Mouse (Mus musculus): ENCODE results near the gene Dynlt1f. TPM values are rescaled to one million over a fixed set of nuclear protein-coding genes. Genes with fewer than 3 reads are reported as not detected.
"Not testable (repeated sequence)": the region's sequence is repeated elsewhere in the genome, so short reads cannot be mapped to it uniquely, and the experiment has no call there.

Dynlt1f gene
- polyA plus RNA-seq, 1 experiment from 2014 or later, result 224 TPM

- not testable (repeated sequence) for H3K27me3 ChIP-seq (ENCODE audit: control insufficient read depth, insufficient read depth, low read depth, low read length); ATAC-seq; H3K27ac ChIP-seq (ENCODE audit: low read length); H3K4me3 ChIP-seq (ENCODE audit: low read depth, low read length); H3K4me1 ChIP-seq (ENCODE audit: control insufficient read depth, insufficient read depth, low read length); H3K4me2 ChIP-seq (ENCODE audit: low read length); H3K9ac ChIP-seq (ENCODE audit: low read depth, low read length); H3K36me3 ChIP-seq (ENCODE audit: control insufficient read depth, insufficient read depth, low read length); H3K9me3 ChIP-seq (replicated peaks; ENCODE audit: control insufficient read depth, low read length, poor library complexity, severe bottlenecking)
- WGBS, result 73% methylated on average over 8 of the region's 8 CpGs
Observed at GRCm38 (mm10) chr17:6638444-6638843, 17.3 kb downstream of the Dynlt1f start.

- H3K4me3 ChIP-seq (ENCODE audit: low read depth, low read length); H3K4me1 ChIP-seq (ENCODE audit: control insufficient read depth, insufficient read depth, low read length); H3K9ac ChIP-seq (ENCODE audit: low read depth, low read length); ATAC-seq; H3K36me3 ChIP-seq (ENCODE audit: control insufficient read depth, insufficient read depth, low read length); H3K9me3 ChIP-seq (replicated peaks; ENCODE audit: control insufficient read depth, low read length, poor library complexity, severe bottlenecking); H3K27me3 ChIP-seq (ENCODE audit: control insufficient read depth, insufficient read depth, low read depth, low read length); H3K27ac ChIP-seq (ENCODE audit: low read length); H3K4me2 ChIP-seq (ENCODE audit: low read length): not testable (repeated sequence)
- WGBS, result 100% methylated on average over 3 of the region's 4 CpGs
Observed at GRCm38 (mm10) chr17:6637434-6637833, 18.3 kb downstream of the Dynlt1f start.

GRCm38 (mm10) chr17:6636861-6637260 lies 18.8 kb downstream of the Dynlt1f start:
- H3K9me3 ChIP-seq (replicated peaks; ENCODE audit: control insufficient read depth, low read length, poor library complexity, severe bottlenecking), result no peaks in the 10 kb centered on the region
- 87% methylated on average over 5 of the region's 5 CpGs for WGBS
- no peak overlapping the region for H3K9ac ChIP-seq (ENCODE audit: low read depth, low read length)
- no peak overlapping the region for H3K27ac ChIP-seq (ENCODE audit: low read length)
- no peak overlapping the region for H3K4me2 ChIP-seq (ENCODE audit: low read length)
- no peaks in the 10 kb centered on the region for H3K4me1 ChIP-seq (ENCODE audit: control insufficient read depth, insufficient read depth, low read length)
- ATAC-seq, result no peak
- H3K4me3 ChIP-seq (ENCODE audit: low read depth, low read length), result no peak overlapping the region
- no peaks in the 10 kb centered on the region for H3K36me3 ChIP-seq (ENCODE audit: control insufficient read depth, insufficient read depth, low read length)
- no peaks in the 10 kb centered on the region for H3K27me3 ChIP-seq (ENCODE audit: control insufficient read depth, insufficient read depth, low read depth, low read length)

- H3K36me3 ChIP-seq (ENCODE audit: control insufficient read depth, insufficient read depth, low read length); H3K4me1 ChIP-seq (ENCODE audit: control insufficient read depth, insufficient read depth, low read length); H3K9me3 ChIP-seq (replicated peaks; ENCODE audit: control insufficient read depth, low read length, poor library complexity, severe bottlenecking); H3K4me3 ChIP-seq (ENCODE audit: low read depth, low read length); ATAC-seq; H3K27me3 ChIP-seq (ENCODE audit: control insufficient read depth, insufficient read depth, low read depth, low read length); H3K4me2 ChIP-seq (ENCODE audit: low read length); H3K9ac ChIP-seq (ENCODE audit: low read depth, low read length); H3K27ac ChIP-seq (ENCODE audit: low read length): not testable (repeated sequence)
- WGBS, result 89% methylated on average over 1 of the region's 4 CpGs
Observed at GRCm38 (mm10) chr17:6635781-6636180, 19.9 kb downstream of the Dynlt1f start.

GRCm38 (mm10) chr17:6632850-6633249 lies 22.9 kb downstream of the Dynlt1f start:
- not testable (repeated sequence) for H3K27me3 ChIP-seq (ENCODE audit: control insufficient read depth, insufficient read depth, low read depth, low read length); H3K27ac ChIP-seq (ENCODE audit: low read length); H3K4me2 ChIP-seq (ENCODE audit: low read length); ATAC-seq; H3K36me3 ChIP-seq (ENCODE audit: control insufficient read depth, insufficient read depth, low read length); H3K9me3 ChIP-seq (replicated peaks; ENCODE audit: control insufficient read depth, low read length, poor library complexity, severe bottlenecking); H3K4me3 ChIP-seq (ENCODE audit: low read depth, low read length); H3K9ac ChIP-seq (ENCODE audit: low read depth, low read length); H3K4me1 ChIP-seq (ENCODE audit: control insufficient read depth, insufficient read depth, low read length)
- WGBS, result 94% methylated on average over 6 of the region's 6 CpGs

- not testable (repeated sequence) for H3K4me1 ChIP-seq (ENCODE audit: control insufficient read depth, insufficient read depth, low read length); H3K27ac ChIP-seq (ENCODE audit: low read length); H3K27me3 ChIP-seq (ENCODE audit: control insufficient read depth, insufficient read depth, low read depth, low read length); H3K4me3 ChIP-seq (ENCODE audit: low read depth, low read length); ATAC-seq; H3K9ac ChIP-seq (ENCODE audit: low read depth, low read length); H3K9me3 ChIP-seq (replicated peaks; ENCODE audit: control insufficient read depth, low read length, poor library complexity, severe bottlenecking); H3K36me3 ChIP-seq (ENCODE audit: control insufficient read depth, insufficient read depth, low read length); H3K4me2 ChIP-seq (ENCODE audit: low read length)
- WGBS, result 86% methylated on average over 4 of the region's 4 CpGs
Observed at GRCm38 (mm10) chr17:6630398-6630797, 25.3 kb downstream of the Dynlt1f start.

- H3K4me1 ChIP-seq (ENCODE audit: control insufficient read depth, insufficient read depth, low read length); H3K4me2 ChIP-seq (ENCODE audit: low read length); H3K9ac ChIP-seq (ENCODE audit: low read depth, low read length); H3K27ac ChIP-seq (ENCODE audit: low read length); H3K4me3 ChIP-seq (ENCODE audit: low read depth, low read length); ATAC-seq; H3K27me3 ChIP-seq (ENCODE audit: control insufficient read depth, insufficient read depth, low read depth, low read length); H3K9me3 ChIP-seq (replicated peaks; ENCODE audit: control insufficient read depth, low read length, poor library complexity, severe bottlenecking); H3K36me3 ChIP-seq (ENCODE audit: control insufficient read depth, insufficient read depth, low read length): not testable (repeated sequence)
- 45% methylated on average over 1 of the region's 6 CpGs for WGBS
Observed at GRCm38 (mm10) chr17:6624926-6625558, 30.7 kb downstream of the Dynlt1f start.

GRCm38 (mm10) chr17:6621976-6622375 lies 33.7 kb downstream of the Dynlt1f start:
- H3K27me3 ChIP-seq (ENCODE audit: control insufficient read depth, insufficient read depth, low read depth, low read length); H3K4me2 ChIP-seq (ENCODE audit: low read length); H3K36me3 ChIP-seq (ENCODE audit: control insufficient read depth, insufficient read depth, low read length); H3K4me3 ChIP-seq (ENCODE audit: low read depth, low read length); H3K4me1 ChIP-seq (ENCODE audit: control insufficient read depth, insufficient read depth, low read length); H3K9ac ChIP-seq (ENCODE audit: low read depth, low read length); ATAC-seq; H3K27ac ChIP-seq (ENCODE audit: low read length); H3K9me3 ChIP-seq (replicated peaks; ENCODE audit: control insufficient read depth, low read length, poor library complexity, severe bottlenecking): not testable (repeated sequence)
- WGBS, result 87% methylated on average over 11 of the region's 12 CpGs

- not testable (repeated sequence) for H3K4me2 ChIP-seq (ENCODE audit: low read length); H3K9me3 ChIP-seq (replicated peaks; ENCODE audit: control insufficient read depth, low read length, poor library complexity, severe bottlenecking); H3K27me3 ChIP-seq (ENCODE audit: control insufficient read depth, insufficient read depth, low read depth, low read length)
Observed at GRCm38 (mm10) chr17:6620730-6621451, 34.8 kb downstream of the Dynlt1f start.

More at GRCm38 (mm10) chr17:6620730-6621451, 34.8 kb downstream of the Dynlt1f start:
- ATAC-seq; H3K4me1 ChIP-seq (ENCODE audit: control insufficient read depth, insufficient read depth, low read length); H3K9ac ChIP-seq (ENCODE audit: low read depth, low read length); H3K27ac ChIP-seq (ENCODE audit: low read length); H3K36me3 ChIP-seq (ENCODE audit: control insufficient read depth, insufficient read depth, low read length); H3K4me3 ChIP-seq (ENCODE audit: low read depth, low read length): not testable (repeated sequence)
- 82% methylated on average over 17 of the region's 20 CpGs for WGBS

Measured in midbrain, embryonic 16.5 days (tissue).